15 mouse cellular contexts compared by ENCODE assay signal in the genomic region with DNA sequence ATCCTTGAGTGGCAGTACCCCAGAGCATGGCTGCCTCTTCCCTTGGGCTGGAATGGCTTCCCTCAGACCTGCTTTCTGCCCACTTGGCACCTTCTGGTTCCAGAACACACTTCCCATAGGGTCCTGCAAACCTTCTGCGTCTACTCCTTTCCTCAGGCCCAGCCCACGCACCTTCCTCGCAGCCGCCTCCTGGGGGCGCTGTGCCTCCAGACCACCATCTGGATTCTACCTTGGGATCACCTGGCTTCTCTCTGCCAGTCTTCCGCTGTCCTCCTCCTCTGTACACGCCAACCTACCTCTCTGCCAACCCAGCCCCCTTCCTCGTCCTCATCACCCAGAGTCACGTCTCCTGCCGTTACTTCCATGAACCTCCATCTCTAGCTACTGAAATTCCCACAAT.
DNase-seq lines count a peak whose midpoint lies in the region; ATAC-seq and TF ChIP-seq lines count a peak whose summit lies in the region.
"Had no signal": no experiment of that assay in that cellular context is flagged by ENCODE, and none has a peak within 500 bp of the region (broad histone marks: within the 10 kb centered on the region; RNA-seq: fewer than 3 reads in every experiment).

No protein-coding gene starts in this region.

- H3K9ac ChIP-seq in heart, adult 2 months (ENCODE audit: low read depth, low read length), result no peak overlapping the region
- H3K9ac ChIP-seq in lung, embryonic 14.5 days, result no peak overlapping the region
- H3K9ac ChIP-seq: liver, embryonic 13.5 days; midbrain, embryonic 13.5 days; neural tube, embryonic 13.5 days had no signal

- 97% methylated on average over 10 of the region's 10 CpGs for whole genome bisulfite sequencing in heart, adult 2 months
- 84% methylated on average over 10 of the region's 10 CpGs for WGBS in lung, embryonic 14.5 days
- WGBS in lung, adult 2 months, result 93% methylated on average over 10 of the region's 10 CpGs

- ATAC-seq in lung, embryonic 14.5 days (ENCODE audit: insufficient read depth), result no peak
- ATAC-seq in G1E (ENCODE audit: extremely low read depth, insufficient number of reproducible peaks, low FRiP score, poor library complexity, severe bottlenecking), result no peak
- ATAC-seq in megakaryocyte-erythroid progenitor cell, adult 5-6 weeks (replicated peaks; ENCODE audit: low FRiP score, low TSS enrichment, poor library complexity, severe bottlenecking), result 0 out of 2 replicates have a peak, but pooled peaks have one; percentile 48
- ATAC-seq: midbrain, embryonic 13.5 days had no signal

- no peaks in the 10 kb centered on the region for H3K79me2 ChIP-seq in heart, adult 2 months (replicated peaks; ENCODE audit: control insufficient read depth, insufficient read depth, low read length)

- DNase-seq in heart, adult 2 months, result no peak
- DNase-seq in heart, postnatal 36 days, result no peak
- DNase-seq in lung, embryonic 14.5 days, result no peak
- no peak for DNase-seq in lung, adult 2 months
- no peak for DNase-seq in G1E (ENCODE audit: low spot score)
- no peak for DNase-seq in urinary bladder, postnatal 36 days (ENCODE audit: low spot score in 2 of 2)
- DNase-seq in spleen, adult 12 weeks (ENCODE audit: low spot score), result no peak
- DNase-seq: heart, postnatal 14 days; kidney, adult 9 months; liver, embryonic 13.5 days; right cerebral cortex, postnatal 25 days; thymus, adult 18-20 months had no signal

- TF ChIP-seq EP300 in heart, adult 2 months (IDR thresholded peaks at IDR 0.05; ENCODE audit: insufficient read depth, low read depth, low read length), result no peak

- H3K4me1 ChIP-seq in heart, adult 2 months (ENCODE audit: control insufficient read depth, insufficient read depth, low read length), result peaks cover 21% of the 10 kb centered on the region
- H3K4me1 ChIP-seq in lung, embryonic 14.5 days (ENCODE audit: insufficient read depth), result peaks cover 54% of the 10 kb centered on the region
- H3K4me1 ChIP-seq in lung, adult 2 months (ENCODE audit: control insufficient read depth, insufficient read depth, low read length), result peaks cover 22% of the 10 kb centered on the region
- H3K4me1 ChIP-seq in G1E (ENCODE audit: insufficient read depth, low read depth, low read length), result peaks cover 41% of the 10 kb centered on the region

- H3K36me3 ChIP-seq in heart, adult 2 months (ENCODE audit: control insufficient read depth, insufficient read depth, low read length), result no peaks in the 10 kb centered on the region
- no peaks in the 10 kb centered on the region for H3K36me3 ChIP-seq in lung, embryonic 14.5 days (ENCODE audit: insufficient read depth)
- no peaks in the 10 kb centered on the region for H3K36me3 ChIP-seq in G1E (replicated peaks)
- H3K36me3 ChIP-seq: liver, embryonic 13.5 days; midbrain, embryonic 13.5 days; neural tube, embryonic 13.5 days had no signal

- H3K27ac ChIP-seq in heart, adult 2 months, result no peak overlapping the region
- H3K27ac ChIP-seq in lung, embryonic 14.5 days (ENCODE audit: low read depth), result no peak overlapping the region
- H3K27ac ChIP-seq: liver, embryonic 13.5 days; midbrain, embryonic 13.5 days; neural tube, embryonic 13.5 days had no signal

- H3K27me3 ChIP-seq in heart, adult 2 months (ENCODE audit: control insufficient read depth, insufficient read depth, low read length), result no peaks in the 10 kb centered on the region
- H3K27me3 ChIP-seq in lung, embryonic 14.5 days (ENCODE audit: insufficient read depth, low read length), result no peaks in the 10 kb centered on the region
- H3K27me3 ChIP-seq in G1E (ENCODE audit: insufficient read depth, low read length), result no peaks in the 10 kb centered on the region
- H3K27me3 ChIP-seq: liver, embryonic 13.5 days; midbrain, embryonic 13.5 days; neural tube, embryonic 13.5 days had no signal

- intact Hi-C loops in heart, adult 2 months (cut with DNase I), result no loop called here
- intact Hi-C loops in heart, postnatal 36 days (cut with DNase I), result no loop called here

- H3K4me2 ChIP-seq in lung, embryonic 14.5 days, result no peak overlapping the region
- H3K4me2 ChIP-seq: liver, embryonic 13.5 days; midbrain, embryonic 13.5 days; neural tube, embryonic 13.5 days had no signal

- H3K9me3 ChIP-seq in lung, embryonic 14.5 days (ENCODE audit: low read depth, low read length), result no peaks in the 10 kb centered on the region
- H3K9me3 ChIP-seq in G1E (replicated peaks), result no peaks in the 10 kb centered on the region
- H3K9me3 ChIP-seq: liver, embryonic 13.5 days; midbrain, embryonic 13.5 days; neural tube, embryonic 13.5 days had no signal

- no peak for TF ChIP-seq POLR2A in heart, adult 2 months (IDR thresholded peaks at IDR 0.05; ENCODE audit: insufficient read depth, low read depth, low read length)
- no peak for TF ChIP-seq POLR2A in lung, adult 2 months (IDR thresholded peaks at IDR 0.05; ENCODE audit: borderline replicate concordance, extremely low read depth, low read depth, low read length)

- H3K4me3 ChIP-seq in heart, adult 2 months, result no peak overlapping the region
- H3K4me3 ChIP-seq in lung, embryonic 14.5 days (ENCODE audit: low read depth, low read length), result no peak overlapping the region
- H3K4me3 ChIP-seq in lung, adult 2 months (replicated peaks; ENCODE audit: extremely low read depth, low read depth, low read length), result no peak overlapping the region
- no peak overlapping the region for H3K4me3 ChIP-seq in G1E (ENCODE audit: low read depth, low read length)
- H3K4me3 ChIP-seq: liver, embryonic 13.5 days; midbrain, embryonic 13.5 days; neural tube, embryonic 13.5 days had no signal

- TF ChIP-seq CTCF in heart, adult 2 months (IDR thresholded peaks at IDR 0.05), result peak; percentile 26; the same call in 1 of the 2 replicates
- peak; percentile 40 for TF ChIP-seq CTCF in lung, embryonic 14.5 days (IDR thresholded peaks at IDR 0.05; ENCODE audit: low read depth)
- TF ChIP-seq CTCF in lung, adult 2 months (IDR thresholded peaks at IDR 0.05; ENCODE audit: insufficient read depth, low read length), result no peak
- TF ChIP-seq CTCF in G1E (IDR thresholded peaks at IDR 0.05; ENCODE audit: low read depth, low read length), result peak; percentile 18; the same call in 1 of the 2 replicates
